27 mouse cellular contexts compared by ENCODE assay signal in genomic region chr1:134336958-134337710, GRCm38 (mm10). TPM values are rescaled to one million over a fixed set of nuclear protein-coding genes. Genes with fewer than 3 reads are reported as not detected.
DNase-seq lines count a peak whose midpoint lies in the region; ATAC-seq and TF ChIP-seq lines count a peak whose summit lies in the region.
"Had no signal": no experiment of that assay in that cellular context is flagged by ENCODE, and none has a peak within 500 bp of the region (broad histone marks: within the 10 kb centered on the region; RNA-seq: fewer than 3 reads in every experiment).

No protein-coding gene starts in this region.

- peaks cover 64% of the 10 kb centered on the region for H3K4me1 ChIP-seq in cerebellum, adult 2 months (ENCODE audit: control insufficient read depth, insufficient read depth, low read length)
- peaks cover 84% of the 10 kb centered on the region for H3K4me1 ChIP-seq in heart, embryonic 13.5 days
- no peaks in the 10 kb centered on the region for H3K4me1 ChIP-seq in heart, adult 2 months (ENCODE audit: control insufficient read depth, insufficient read depth, low read length)
- H3K4me1 ChIP-seq: midbrain, embryonic 12.5 days had no signal

- H3K27me3 ChIP-seq in cerebellum, adult 2 months (ENCODE audit: control insufficient read depth, insufficient read depth, low read length): no peaks in the 10 kb centered on the region
- no peaks in the 10 kb centered on the region for H3K27me3 ChIP-seq in heart, embryonic 13.5 days (replicated peaks)
- no peaks in the 10 kb centered on the region for H3K27me3 ChIP-seq in heart, adult 2 months (ENCODE audit: control insufficient read depth, insufficient read depth, low read length)
- H3K27me3 ChIP-seq: embryonic facial prominence, embryonic 15.5 days; forebrain, embryonic 12.5 days; stomach, embryonic 15.5 days had no signal

- peak; percentile 50 to 59 for DNase-seq in cerebellum, adult 2 months
- no peak for DNase-seq in cerebellum, adult 11 months
- no peak for DNase-seq in heart, adult 2 months
- peak; percentile 45 for DNase-seq in testis, postnatal 10 days (ENCODE audit: low spot score)
- no peak for DNase-seq in testis, postnatal 14 days (ENCODE audit: low spot score)
- DNase-seq in cerebellum, adult 9-11 months: peak; percentile 65
- DNase-seq in B cell, adult 2 months: no peak
- DNase-seq: adrenal gland, postnatal 14 days; gastrocnemius, postnatal 14 days; left cerebral cortex, postnatal 4 days; lung, adult 2 months; right cerebral cortex, postnatal 14 days had no signal

- WGBS in cerebellum, adult 2 months: 51% methylated on average over 11 of the region's 11 CpGs
- 42% methylated on average over 11 of the region's 11 CpGs for WGBS in heart, embryonic 13.5 days
- WGBS in heart, adult 2 months: 63% methylated on average over 11 of the region's 11 CpGs

- no peak for TF ChIP-seq POLR2A in cerebellum, adult 2 months (IDR thresholded peaks at IDR 0.05; ENCODE audit: borderline replicate concordance, insufficient read depth, low read length)
- TF ChIP-seq POLR2A in heart, adult 2 months (IDR thresholded peaks at IDR 0.05; ENCODE audit: insufficient read depth, low read depth, low read length): no peak

- ATAC-seq in heart, embryonic 13.5 days (ENCODE audit: extremely low read depth, insufficient number of reproducible peaks, low FRiP score, low TSS enrichment): no peak

- no peak overlapping the region for H3K4me2 ChIP-seq in heart, embryonic 13.5 days
- H3K4me2 ChIP-seq: embryonic facial prominence, embryonic 15.5 days; forebrain, embryonic 12.5 days; midbrain, embryonic 12.5 days; stomach, embryonic 15.5 days had no signal

- no peaks in the 10 kb centered on the region for H3K9me3 ChIP-seq in heart, embryonic 13.5 days
- H3K9me3 ChIP-seq: embryonic facial prominence, embryonic 15.5 days; forebrain, embryonic 12.5 days; midbrain, embryonic 12.5 days; stomach, embryonic 15.5 days had no signal

- no peak for TF ChIP-seq EP300 in heart, adult 2 months (IDR thresholded peaks at IDR 0.05; ENCODE audit: insufficient read depth, low read depth, low read length)

- no peaks in the 10 kb centered on the region for H3K36me3 ChIP-seq in heart, embryonic 13.5 days
- H3K36me3 ChIP-seq in heart, adult 2 months (ENCODE audit: control insufficient read depth, insufficient read depth, low read length): no peaks in the 10 kb centered on the region
- H3K36me3 ChIP-seq: embryonic facial prominence, embryonic 15.5 days; forebrain, embryonic 12.5 days; midbrain, embryonic 12.5 days; stomach, embryonic 15.5 days had no signal

- H3K27ac ChIP-seq in cerebellum, adult 2 months (ENCODE audit: insufficient read depth, low read length): peak overlapping the region; percentile 97
- H3K27ac ChIP-seq in heart, embryonic 13.5 days (replicated peaks): peak overlapping the region; percentile 82
- H3K27ac ChIP-seq in heart, adult 2 months: no peak overlapping the region
- H3K27ac ChIP-seq: embryonic facial prominence, embryonic 15.5 days; forebrain, embryonic 12.5 days; macrophage; midbrain, embryonic 12.5 days; stomach, embryonic 15.5 days had no signal

- intact Hi-C loops in heart, adult 2 months (cut with DNase I): no loop called here

- H3K9ac ChIP-seq in heart, embryonic 13.5 days: no peak overlapping the region
- no peak overlapping the region for H3K9ac ChIP-seq in heart, adult 2 months (ENCODE audit: low read depth, low read length)
- H3K9ac ChIP-seq: embryonic facial prominence, embryonic 15.5 days; forebrain, embryonic 12.5 days; midbrain, embryonic 12.5 days; stomach, embryonic 15.5 days had no signal

- TF ChIP-seq CTCF in cerebellum, adult 2 months (IDR thresholded peaks at IDR 0.05; ENCODE audit: borderline replicate concordance, insufficient read depth, low read depth, low read length): no peak
- no peak for TF ChIP-seq CTCF in heart, adult 2 months (IDR thresholded peaks at IDR 0.05)

- no peaks in the 10 kb centered on the region for H3K79me2 ChIP-seq in heart, adult 2 months (replicated peaks; ENCODE audit: control insufficient read depth, insufficient read depth, low read length)

- peak overlapping the region; percentile 21 for H3K4me3 ChIP-seq in cerebellum, adult 2 months (replicated peaks; ENCODE audit: insufficient read depth, low read depth, low read length)
- H3K4me3 ChIP-seq in heart, embryonic 13.5 days: no peak overlapping the region
- H3K4me3 ChIP-seq in heart, adult 2 months: no peak overlapping the region
- H3K4me3 ChIP-seq: embryonic facial prominence, embryonic 15.5 days; forebrain, embryonic 12.5 days; midbrain, embryonic 12.5 days; stomach, embryonic 15.5 days had no signal

RNA-seq across cellular contexts. Expression of gene Ppfia4, which starts 4.4 kb away (rescaled TPM):
- 192 and 220 TPM in 2 replicates for polyA plus RNA-seq in cerebellum, adult 2 months (2012; rRNA removed)
- 10.9 and 12.6 TPM in 2 replicates for polyA plus RNA-seq in heart, embryonic 13.5 days (2015; fragmentation: Nextera tagmentation; extraction: Ambion mirVana)
- total RNA-seq in heart, adult 2 months (2021): under 1 TPM; 0.80 to 0.94 TPM
- 4.4 and 4.9 TPM in 2 replicates for polyA plus RNA-seq in heart, adult 2 months (2012; rRNA removed)

RNA-seq across cellular contexts. Expression of gene Tmem183a, which starts 24.6 kb away (rescaled TPM):
- 66.2 and 68.4 TPM in 2 replicates for polyA plus RNA-seq in cerebellum, adult 2 months (2012; rRNA removed)
- 54.0 and 63.0 TPM in 2 replicates for polyA plus RNA-seq in heart, embryonic 13.5 days (2015; fragmentation: Nextera tagmentation; extraction: Ambion mirVana)
- 10 to 100 TPM; 17.8 to 18.7 TPM for total RNA-seq in heart, adult 2 months (2021)
- 22.9 and 45.8 TPM in 2 replicates for polyA plus RNA-seq in heart, adult 2 months (2012; rRNA removed)

RNA-seq across cellular contexts. Expression of gene Myog, which starts 47.3 kb away (rescaled TPM):
- 0.06 TPM in 1 of 2 replicates, not detected in the other for polyA plus RNA-seq in cerebellum, adult 2 months (2012; rRNA removed)
- polyA plus RNA-seq in heart, embryonic 13.5 days (2015; fragmentation: Nextera tagmentation; extraction: Ambion mirVana): 1.5 and 3.5 TPM in 2 replicates
- total RNA-seq in heart, adult 2 months (2021): not detected
- polyA plus RNA-seq in heart, adult 2 months (2012; rRNA removed): not detected in 2 replicates
- total RNA-seq: adrenal gland, postnatal 14 days; layer of hippocampus, adult 18-20 months; left cerebral cortex, adult 18-20 months; left cerebral cortex, postnatal 4 days; liver, adult 2 months had no signal
- polyA plus RNA-seq: intestine, embryonic 14.5 days; liver, adult 2 months; macrophage; spleen, adult 2 months had no signal

RNA-seq across cellular contexts. Expression of gene 4933406M09Rik, which starts 48.6 kb away (rescaled TPM):
- polyA plus RNA-seq in cerebellum, adult 2 months (2012; rRNA removed): not detected in 2 replicates
- polyA plus RNA-seq in heart, embryonic 13.5 days (2015; fragmentation: Nextera tagmentation; extraction: Ambion mirVana): not detected in 2 replicates
- total RNA-seq in heart, adult 2 months (2021): not detected
- polyA plus RNA-seq in heart, adult 2 months (2012; rRNA removed): not detected in 2 replicates
- total RNA-seq: adrenal gland, postnatal 14 days; gastrocnemius, postnatal 14 days; layer of hippocampus, adult 18-20 months; left cerebral cortex, adult 18-20 months; left cerebral cortex, postnatal 4 days; liver, adult 2 months had no signal
- polyA plus RNA-seq: embryonic facial prominence, embryonic 15.5 days; forebrain, embryonic 12.5 days; frontal cortex, adult 2 months; hindbrain, embryonic 11.5 days; intestine, embryonic 14.5 days; kidney, embryonic 16.5 days; liver, adult 2 months; lung, adult 2 months; macrophage; midbrain, embryonic 12.5 days; neural tube, embryonic 14.5 days; spleen, adult 2 months; stomach, embryonic 15.5 days had no signal

Comparison
In these comparisons a context has a peak if more than half of its experiments do, and no peak if none do; other contexts are left out.
1. DNase-seq: peak in cerebellum, adult 2 months (2 of 2), testis, postnatal 10 days (single experiment) and cerebellum, adult 9-11 months (single experiment); none in cerebellum, adult 11 months (single experiment), heart, adult 2 months (0 of 2), testis, postnatal 14 days (single experiment) and B cell, adult 2 months (0 of 2).
2. RNA of gene Ppfia4, which starts 4.4 kb away (polyA plus RNA-seq): 192 to 220 TPM in cerebellum, adult 2 months; 10.9 to 12.6 TPM in heart, embryonic 13.5 days and 4.4 to 4.9 TPM in heart, adult 2 months; every median in the first group is over 10 times any median in the second.